Mouse (Mus musculus): ENCODE measurements around the gene Kat7. TPM values are rescaled to one million over a fixed set of nuclear protein-coding genes. Genes with fewer than 3 reads are reported as not detected.

Gene Kat7
- total and polyA plus RNA-seq, 2 experiments = 12.2 to 13.1 TPM

- no peak for TF ChIP-seq POLR2A (IDR thresholded peaks at IDR 0.05; ENCODE audit: extremely low read depth, insufficient read depth, low read length)
- TF ChIP-seq CTCF (IDR thresholded peaks at IDR 0.05; ENCODE audit: low read depth, low read length) = peak; percentile 22; the same call in 1 of the 2 replicates
- Histone ChIP-seq H3K27me3 (ENCODE audit: control insufficient read depth, insufficient read depth, low read length) (no peaks in the 10 kb centered on the region), H3K36me3 (ENCODE audit: control insufficient read depth, insufficient read depth, low read length) (no peaks in the 10 kb centered on the region), H3K9ac (ENCODE audit: low read depth, low read length) (no peak overlapping the region), H3K4me3 (ENCODE audit: insufficient read depth, low read depth, low read length) (no peak overlapping the region), H3K4me1 (ENCODE audit: control insufficient read depth, insufficient read depth, low read length) (no peaks in the 10 kb centered on the region), H3K27ac (replicated peaks; ENCODE audit: insufficient read depth, low read depth, low read length) (no peak overlapping the region), H3K79me2 (ENCODE audit: control insufficient read depth, insufficient read depth, low read length) (no peaks in the 10 kb centered on the region)
- WGBS = 76% methylated on average over 1 of the region's 1 CpGs
- DNase-seq (ENCODE audit: extremely low read depth, low read depth, low spot score) = no peak
These were observed 9.5 kb upstream of the Kat7 start for GRCm38 (mm10) chr11:95319506-95319905.

DNA sequence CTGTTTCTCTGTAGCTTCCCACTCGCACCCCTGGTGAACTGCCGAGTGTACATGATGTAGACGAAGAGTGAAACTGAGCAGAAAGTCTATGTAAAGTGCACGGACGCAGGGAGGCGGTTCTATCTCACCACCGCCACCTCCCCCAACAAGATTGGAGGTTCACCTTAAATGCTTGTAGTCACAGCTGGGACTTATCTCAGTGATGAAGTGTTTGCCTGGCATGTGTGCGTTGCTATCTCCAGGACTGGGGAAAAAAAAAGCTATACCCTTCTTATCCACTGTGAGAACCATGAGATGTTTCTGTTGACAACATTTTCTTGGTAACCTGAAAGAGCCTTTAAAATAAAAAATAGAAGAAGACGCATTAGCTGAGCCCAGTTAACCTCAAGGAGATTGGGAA, 8.1 kb upstream of the Kat7 start:
- Histone ChIP-seq H3K9ac (ENCODE audit: low read depth, low read length) (no peak overlapping the region), H3K27me3 (ENCODE audit: control insufficient read depth, insufficient read depth, low read length) (no peaks in the 10 kb centered on the region), H3K79me2 (ENCODE audit: control insufficient read depth, insufficient read depth, low read length) (no peaks in the 10 kb centered on the region), H3K36me3 (ENCODE audit: control insufficient read depth, insufficient read depth, low read length) (no peaks in the 10 kb centered on the region), H3K4me1 (ENCODE audit: control insufficient read depth, insufficient read depth, low read length) (no peaks in the 10 kb centered on the region), H3K4me3 (ENCODE audit: insufficient read depth, low read depth, low read length) (no peak overlapping the region), H3K27ac (replicated peaks; ENCODE audit: insufficient read depth, low read depth, low read length) (no peak overlapping the region)
- 93% methylated on average over 9 of the region's 9 CpGs for WGBS
- no peak for TF ChIP-seq POLR2A (IDR thresholded peaks at IDR 0.05; ENCODE audit: extremely low read depth, insufficient read depth, low read length)
- no peak for TF ChIP-seq CTCF (IDR thresholded peaks at IDR 0.05; ENCODE audit: low read depth, low read length)
- DNase-seq (ENCODE audit: extremely low read depth, low read depth, low spot score) = no peak

DNA sequence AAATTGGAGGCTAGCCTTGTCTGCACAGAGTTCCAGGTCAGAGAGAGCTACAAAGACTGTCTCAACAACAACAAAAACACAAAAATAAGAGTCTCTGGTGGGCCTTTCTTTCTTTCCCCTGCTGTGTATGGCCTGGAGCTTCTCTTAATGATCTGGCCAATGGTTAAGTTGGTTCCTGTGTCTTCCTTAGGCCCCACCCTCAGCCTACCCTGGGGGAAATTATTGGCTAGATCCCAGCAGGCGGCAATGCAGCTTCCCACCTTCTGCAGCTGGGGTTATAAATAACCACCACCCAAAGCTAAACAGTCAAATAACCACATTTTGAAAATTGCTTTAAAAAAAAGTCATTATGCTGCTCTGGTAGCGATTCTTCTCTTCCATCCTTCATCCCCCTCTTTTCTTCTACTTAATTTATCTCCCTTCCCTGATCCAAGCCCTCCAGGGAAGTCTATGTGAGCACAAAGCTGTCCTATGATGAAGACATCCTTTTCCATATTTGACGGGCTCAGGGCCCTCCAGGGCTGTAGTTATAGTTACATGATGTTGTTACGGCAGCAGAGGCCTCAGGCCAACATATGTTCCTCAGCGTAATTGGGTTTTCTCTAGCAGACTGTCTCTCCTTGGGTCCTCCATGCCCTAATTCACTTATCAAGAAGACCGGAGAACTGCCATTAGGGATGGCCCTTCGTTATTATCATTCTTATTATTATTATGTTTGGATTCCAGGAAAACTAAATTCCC, 5.3 kb upstream of the Kat7 start:
- H3K9ac ChIP-seq (ENCODE audit: low read depth, low read length) = no peak overlapping the region
- 91% methylated on average over 7 of the region's 7 CpGs for WGBS
- no peaks in the 10 kb centered on the region for H3K27me3 ChIP-seq (ENCODE audit: control insufficient read depth, insufficient read depth, low read length)
- no peak for TF ChIP-seq CTCF (IDR thresholded peaks at IDR 0.05; ENCODE audit: low read depth, low read length)
- TF ChIP-seq POLR2A (IDR thresholded peaks at IDR 0.05; ENCODE audit: extremely low read depth, insufficient read depth, low read length) = no peak
- H3K4me1 ChIP-seq (ENCODE audit: control insufficient read depth, insufficient read depth, low read length) = peaks cover 3% of the 10 kb centered on the region; the same call in 1 of the 2 replicates
- H3K36me3 ChIP-seq (ENCODE audit: control insufficient read depth, insufficient read depth, low read length) = no peaks in the 10 kb centered on the region
- DNase-seq (ENCODE audit: extremely low read depth, low read depth, low spot score) = no peak
- no peak overlapping the region for H3K27ac ChIP-seq (replicated peaks; ENCODE audit: insufficient read depth, low read depth, low read length)
- H3K4me3 ChIP-seq (ENCODE audit: insufficient read depth, low read depth, low read length) = no peak overlapping the region
- H3K79me2 ChIP-seq (ENCODE audit: control insufficient read depth, insufficient read depth, low read length) = no peaks in the 10 kb centered on the region

- Histone ChIP-seq H3K4me1 (ENCODE audit: control insufficient read depth, insufficient read depth, low read length) (peaks cover 8% of the 10 kb centered on the region; the same call in 1 of the 2 replicates), H3K27me3 (ENCODE audit: control insufficient read depth, insufficient read depth, low read length) (no peaks in the 10 kb centered on the region), H3K4me3 (ENCODE audit: insufficient read depth, low read depth, low read length) (no peak overlapping the region), H3K79me2 (ENCODE audit: control insufficient read depth, insufficient read depth, low read length) (peaks cover 9% of the 10 kb centered on the region; the same call in 1 of the 2 replicates), H3K27ac (replicated peaks; ENCODE audit: insufficient read depth, low read depth, low read length) (no peak overlapping the region), H3K9ac (ENCODE audit: low read depth, low read length) (no peak overlapping the region), H3K36me3 (ENCODE audit: control insufficient read depth, insufficient read depth, low read length) (no peaks in the 10 kb centered on the region)
- 72% methylated on average over 5 of the region's 5 CpGs for WGBS
- no peak for DNase-seq (ENCODE audit: extremely low read depth, low read depth, low spot score)
- TF ChIP-seq CTCF (IDR thresholded peaks at IDR 0.05; ENCODE audit: low read depth, low read length) = no peak
- TF ChIP-seq POLR2A (IDR thresholded peaks at IDR 0.05; ENCODE audit: extremely low read depth, insufficient read depth, low read length) = no peak
These were observed 1.4 kb upstream of the Kat7 start for GRCm38 (mm10) chr11:95311425-95311807.

DNA sequence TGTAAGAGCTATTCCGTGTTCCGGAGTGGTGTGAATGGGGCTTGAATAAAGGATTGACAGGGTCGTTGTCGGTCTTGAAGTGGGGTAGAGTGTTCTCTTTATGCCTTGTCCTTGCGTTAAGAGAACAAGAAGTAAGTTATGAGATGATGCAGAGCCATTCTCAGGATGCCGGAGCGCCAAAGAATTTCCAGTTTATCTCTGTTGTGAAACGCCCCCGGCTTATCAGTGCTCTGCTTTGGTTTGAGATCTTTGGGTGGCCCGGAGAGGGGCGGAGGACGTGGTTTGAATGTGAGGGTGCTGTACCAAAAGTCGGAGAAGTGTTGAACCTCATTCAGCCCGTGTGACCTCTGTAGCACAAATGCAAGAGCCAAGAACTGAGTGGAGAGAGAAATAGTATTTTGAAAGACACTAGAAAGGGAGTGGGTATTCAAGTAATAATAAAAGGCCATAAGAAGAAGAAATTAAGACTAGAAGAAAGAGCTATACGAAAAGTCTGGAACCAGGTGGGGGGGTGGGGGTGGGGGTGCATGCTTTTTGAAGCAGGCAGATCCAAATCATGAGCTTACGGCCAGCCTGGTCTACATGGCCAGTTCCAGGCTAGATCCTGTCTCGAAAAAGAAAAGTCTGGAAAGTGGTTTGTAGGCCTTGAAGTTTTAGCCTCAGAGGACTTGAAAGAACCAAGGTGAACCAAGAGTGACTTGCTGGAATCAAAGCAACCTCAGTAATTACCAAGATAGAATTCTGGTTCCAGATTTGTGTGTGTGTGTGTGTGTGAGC, 790 bp upstream of the Kat7 start:
- Histone ChIP-seq H3K79me2 (ENCODE audit: control insufficient read depth, insufficient read depth, low read length) (peaks cover 13% of the 10 kb centered on the region; the same call in 1 of the 2 replicates), H3K9ac (ENCODE audit: low read depth, low read length) (peak overlapping the region; percentile 66), H3K4me1 (ENCODE audit: control insufficient read depth, insufficient read depth, low read length) (peaks cover 8% of the 10 kb centered on the region; the same call in 1 of the 2 replicates), H3K27me3 (ENCODE audit: control insufficient read depth, insufficient read depth, low read length) (no peaks in the 10 kb centered on the region), H3K27ac (replicated peaks; ENCODE audit: insufficient read depth, low read depth, low read length) (peak overlapping the region; percentile 50), H3K36me3 (ENCODE audit: control insufficient read depth, insufficient read depth, low read length) (no peaks in the 10 kb centered on the region), H3K4me3 (ENCODE audit: insufficient read depth, low read depth, low read length) (peak overlapping the region; percentile 62)
- peak; percentile 23 for DNase-seq (ENCODE audit: extremely low read depth, low read depth, low spot score)
- TF ChIP-seq POLR2A (IDR thresholded peaks at IDR 0.05; ENCODE audit: extremely low read depth, insufficient read depth, low read length) (no peak), CTCF (IDR thresholded peaks at IDR 0.05; ENCODE audit: low read depth, low read length) (no peak)
- 7% methylated on average over 17 of the region's 17 CpGs for WGBS
